Mouse (Mus musculus) urinary bladder, postnatal 14 days (tissue): Measurements from ENCODE around the gene Il2ra.

Experiments
- DNase-seq: peaks from one replicate; pipeline ENCODE4 v3.0.0; 2021; ENCODE audit warnings: low spot score

The Il2ra gene

GRCm38 (mm10) chr2:11653330-11653729 lies 10.7 kb downstream of the Il2ra start:
- no peak for DNase-seq

GRCm38 (mm10) chr2:11653780-11654179 lies 11.2 kb downstream of the Il2ra start:
- DNase-seq: no peak

GRCm38 (mm10) chr2:11654990-11655931 lies 12.7 kb downstream of the Il2ra start:
- DNase-seq: no peak

GRCm38 (mm10) chr2:11657581-11657980 lies 15.0 kb downstream of the Il2ra start:
- DNase-seq: no peak

- DNase-seq: no peak
Measured at GRCm38 (mm10) chr2:11659263-11659662, 16.7 kb downstream of the Il2ra start.

- DNase-seq: no peak
Measured at GRCm38 (mm10) chr2:11662143-11662906, 19.7 kb downstream of the Il2ra start.

- no peak for DNase-seq
Measured at GRCm38 (mm10) chr2:11662907-11663230, 20.3 kb downstream of the Il2ra start.

GRCm38 (mm10) chr2:11663961-11664360 lies 21.4 kb downstream of the Il2ra start:
- DNase-seq: peak; percentile 83

GRCm38 (mm10) chr2:11664367-11664766 lies 21.8 kb downstream of the Il2ra start:
- peak; percentile 20 for DNase-seq

- no peak for DNase-seq
Measured at GRCm38 (mm10) chr2:11664806-11665205, 22.2 kb downstream of the Il2ra start.

- DNase-seq: no peak
Measured at GRCm38 (mm10) chr2:11665326-11665725, 22.7 kb downstream of the Il2ra start.

- no peak for DNase-seq
Measured at GRCm38 (mm10) chr2:11672144-11672543, 29.5 kb downstream of the Il2ra start.

GRCm38 (mm10) chr2:11679626-11680025 lies 37.0 kb downstream of the Il2ra start:
- DNase-seq: no peak

GRCm38 (mm10) chr2:11682712-11683111 lies 40.1 kb downstream of the Il2ra start:
- DNase-seq: no peak

GRCm38 (mm10) chr2:11686512-11686911 lies 43.9 kb downstream of the Il2ra start:
- no peak for DNase-seq

- no peak for DNase-seq
Measured at GRCm38 (mm10) chr2:11687436-11687835, 44.8 kb downstream of the Il2ra start.

- no peak for DNase-seq
Measured at GRCm38 (mm10) chr2:11690201-11690890, 47.7 kb downstream of the Il2ra start.

GRCm38 (mm10) chr2:11693352-11693751 lies 50.7 kb downstream of the Il2ra start:
- DNase-seq: no peak

GRCm38 (mm10) chr2:11694104-11694503 lies 51.5 kb downstream of the Il2ra start:
- DNase-seq: no peak

GRCm38 (mm10) chr2:11695867-11696266 lies 53.3 kb downstream of the Il2ra start:
- no peak for DNase-seq

- DNase-seq: no peak
Measured at GRCm38 (mm10) chr2:11698994-11699393, 56.4 kb downstream of the Il2ra start.

GRCm38 (mm10) chr2:11699905-11700304 lies 57.3 kb downstream of the Il2ra start:
- DNase-seq: no peak
